Mouse (Mus musculus) C2C12 (cell line): ENCODE data around the gene Cdhr5.

ENCODE experiments used
- CEBPB ChIP-seq: IDR thresholded peaks from one replicate; pipeline ENCODE4 v1.6.1; 2011; ENCODE audit warnings: low read depth, mild to moderate bottlenecking, control low read depth, moderate library complexity
- CTCF ChIP-seq: IDR thresholded peaks from one replicate; pipeline ENCODE4 v1.5.1; 2011; ENCODE audit not compliant: control insufficient read depth, insufficient read depth, insufficient read length
- MAX ChIP-seq: IDR thresholded peaks from one replicate; pipeline ENCODE4 v1.6.1; 2011; ENCODE audit warnings: mild to moderate bottlenecking, control low read depth
- MYOG ChIP-seq: IDR thresholded peaks from one replicate; pipeline ENCODE4 v1.6.1; 2011; ENCODE audit not compliant: control insufficient read depth, insufficient read length; ENCODE audit errors: extremely low read depth
- USF1 ChIP-seq: IDR thresholded peaks from one replicate; pipeline ENCODE4 v1.6.1; 2011; ENCODE audit warnings: low read depth, mild to moderate bottlenecking, control low read depth, moderate library complexity

- no peak for TF ChIP-seq CTCF
- TF ChIP-seq MAX, result no peak
- TF ChIP-seq CEBPB, result no peak
- TF ChIP-seq USF1, result no peak
- no peak for TF ChIP-seq MYOG
These were observed 46.0 kb downstream of the Cdhr5 start for GRCm38 (mm10) chr7:141230570-141230969.
